Mouse (Mus musculus) neural tube, embryonic 14.5 days (tissue): ENCODE measurements at regions not wholly inside any gene's neighbourhood (a gene's known extent, or its start where the extent isn't known, plus 50 kb on each side); places are given as distances from the start of the nearest gene placed in this dataset.
A peak's percentile ranks its signal among the peaks of the same experiment; 100 is the strongest.

ENCODE experiments used
- ATAC-seq: fragments of 200-750 bp; cut with Nextera tagmentation; 2 replicates; pipeline ENCODE4 v1.8.0; 2017; ENCODE audit warnings: low read depth, mild to moderate bottlenecking, moderate TSS enrichment, moderate library complexity
- H3K27ac ChIP-seq: fragments of 300-500 bp; sonication (generic); 2 replicates; pipeline ENCODE4 v1.5.1; 2014; ENCODE audit warnings: low read depth, mild to moderate bottlenecking, control low read depth, low read length, moderate library complexity, mixed read lengths
- H3K27me3 ChIP-seq: fragments of 300-500 bp; sonication (generic); 2 replicates; pipeline ENCODE4 v1.6.1; 2014; ENCODE audit warnings: low read length; ENCODE audit not compliant: control insufficient read depth, insufficient read depth
- H3K36me3 ChIP-seq: fragments of 300-500 bp; sonication (generic); 2 replicates; pipeline ENCODE4 v1.6.1; 2014; ENCODE audit warnings: low read length, mixed read lengths; ENCODE audit not compliant: control insufficient read depth, insufficient read depth
- H3K4me1 ChIP-seq: fragments of 300-500 bp; sonication (generic); 2 replicates; pipeline ENCODE4 v1.6.1; 2014; ENCODE audit warnings: low read length; ENCODE audit not compliant: control insufficient read depth, insufficient read depth
- H3K4me2 ChIP-seq: fragments of 300-500 bp; sonication (generic); 2 replicates; pipeline ENCODE4 v1.6.1; 2014; ENCODE audit warnings: mild to moderate bottlenecking, low read depth, low read length, control low read depth
- H3K4me3 ChIP-seq: fragments of 300-500 bp; sonication (generic); 2 replicates; pipeline ENCODE4 v1.5.1; 2014; ENCODE audit warnings: low read depth, low read length, control low read depth, mixed read lengths
- H3K9ac ChIP-seq: fragments of 300-500 bp; sonication (generic); replicated peaks from 2 replicates; pipeline ENCODE4 v1.6.1; 2014; ENCODE audit warnings: low read depth, mild to moderate bottlenecking, control low read depth, low read length, mixed read lengths
- H3K9me3 ChIP-seq: fragments of 300-500 bp; sonication (generic); 2 replicates; pipeline ENCODE4 v1.6.1; 2016; ENCODE audit warnings: low read length; ENCODE audit not compliant: control insufficient read depth
- WGBS: fragments of 180-500 bp; shearing (Covaris S2); extraction: QIAGEN DNeasy Blood & Tissue Kit; methylation state at CpG from one replicate; pipeline ENCODE4 v1.1.7; 2014; 5-methylcytosine and 5-hydroxymethylcytosine counted together

- 93% methylated on average over 6 of the region's 6 CpGs for WGBS
- no peak overlapping the region for H3K27ac ChIP-seq
- H3K4me3 ChIP-seq: no peak overlapping the region
- no peaks in the 10 kb centered on the region for H3K27me3 ChIP-seq
- H3K4me1 ChIP-seq: peaks cover 14% of the 10 kb centered on the region
- H3K4me2 ChIP-seq: no peak overlapping the region
- H3K9ac ChIP-seq: no peak overlapping the region
- no peaks in the 10 kb centered on the region for H3K36me3 ChIP-seq
- ATAC-seq: no peak
- no peaks in the 10 kb centered on the region for H3K9me3 ChIP-seq
Observed at GRCm38 (mm10) chr8:87229182-87229581, 243.2 kb downstream of the Cbln1 start.

GRCm38 (mm10) chr8:87228777-87229176, 243.6 kb downstream of the Cbln1 start:
- H3K27me3 ChIP-seq: no peaks in the 10 kb centered on the region
- no peaks in the 10 kb centered on the region for H3K36me3 ChIP-seq
- H3K9ac ChIP-seq: no peak overlapping the region
- no peak overlapping the region for H3K4me3 ChIP-seq
- ATAC-seq: no peak
- 82% methylated on average over 6 of the region's 6 CpGs for WGBS
- no peak overlapping the region for H3K4me2 ChIP-seq
- H3K9me3 ChIP-seq: no peaks in the 10 kb centered on the region
- H3K27ac ChIP-seq: no peak overlapping the region
- peaks cover 9% of the 10 kb centered on the region for H3K4me1 ChIP-seq

GRCm38 (mm10) chr8:87225504-87226425, 246.6 kb downstream of the Cbln1 start:
- Histone ChIP-seq H3K27me3 (no peaks in the 10 kb centered on the region), H3K4me1 (0 out of 2 replicates have a peak, but pooled peaks cover 4% of the 10 kb centered on the region), H3K27ac (no peak overlapping the region), H3K9ac (no peak overlapping the region), H3K9me3 (no peaks in the 10 kb centered on the region), H3K4me3 (no peak overlapping the region), H3K4me2 (no peak overlapping the region), H3K36me3 (no peaks in the 10 kb centered on the region)
- ATAC-seq: peak; percentile 76; the same call in 1 of the 2 replicates
- WGBS: 61% methylated on average over 11 of the region's 11 CpGs

GRCm38 (mm10) chr8:87220581-87220980, 251.8 kb downstream of the Cbln1 start:
- no peaks in the 10 kb centered on the region for H3K9me3 ChIP-seq
- H3K9ac ChIP-seq: no peak overlapping the region
- H3K27ac ChIP-seq: no peak overlapping the region
- 79% methylated on average over 6 of the region's 6 CpGs for WGBS
- ATAC-seq: no peak
- peaks cover 3% of the 10 kb centered on the region; the same call in 1 of the 2 replicates for H3K4me1 ChIP-seq
- no peaks in the 10 kb centered on the region for H3K27me3 ChIP-seq
- H3K4me2 ChIP-seq: no peak overlapping the region
- no peaks in the 10 kb centered on the region for H3K36me3 ChIP-seq
- H3K4me3 ChIP-seq: no peak overlapping the region

- Histone ChIP-seq H3K9me3 (no peaks in the 10 kb centered on the region), H3K36me3 (no peaks in the 10 kb centered on the region), H3K4me2 (no peak overlapping the region), H3K4me1 (peaks cover 7% of the 10 kb centered on the region; the same call in 1 of the 2 replicates), H3K4me3 (no peak overlapping the region), H3K27me3 (no peaks in the 10 kb centered on the region), H3K27ac (no peak overlapping the region), H3K9ac (no peak overlapping the region)
- no peak for ATAC-seq
- 20% methylated on average over 6 of the region's 6 CpGs for WGBS
Observed at GRCm38 (mm10) chr8:87218956-87219482, 253.4 kb downstream of the Cbln1 start.

- Histone ChIP-seq H3K27me3 (no peaks in the 10 kb centered on the region), H3K9me3 (no peaks in the 10 kb centered on the region), H3K4me1 (peaks cover 7% of the 10 kb centered on the region; the same call in 1 of the 2 replicates), H3K4me2 (no peak overlapping the region), H3K36me3 (no peaks in the 10 kb centered on the region), H3K4me3 (no peak overlapping the region), H3K27ac (no peak overlapping the region), H3K9ac (no peak overlapping the region)
- WGBS: 47% methylated on average over 10 of the region's 10 CpGs
- no peak for ATAC-seq
Observed at GRCm38 (mm10) chr8:87214962-87215361, 257.4 kb downstream of the Cbln1 start.

GRCm38 (mm10) chr8:87210546-87210945, 261.9 kb downstream of the Cbln1 start:
- H3K36me3 ChIP-seq: no peaks in the 10 kb centered on the region
- H3K9ac ChIP-seq: no peak overlapping the region
- no peak overlapping the region for H3K4me3 ChIP-seq
- 45% methylated on average over 4 of the region's 4 CpGs for WGBS
- no peak overlapping the region for H3K27ac ChIP-seq
- H3K9me3 ChIP-seq: no peaks in the 10 kb centered on the region
- H3K27me3 ChIP-seq: no peaks in the 10 kb centered on the region
- H3K4me1 ChIP-seq: peaks cover 4% of the 10 kb centered on the region; the same call in 1 of the 2 replicates
- H3K4me2 ChIP-seq: no peak overlapping the region
- no peak for ATAC-seq

GRCm38 (mm10) chr8:87209295-87209694, 263.1 kb downstream of the Cbln1 start:
- Histone ChIP-seq H3K36me3 (no peaks in the 10 kb centered on the region), H3K27ac (no peak overlapping the region), H3K27me3 (no peaks in the 10 kb centered on the region), H3K9me3 (no peaks in the 10 kb centered on the region), H3K4me2 (no peak overlapping the region), H3K4me3 (no peak overlapping the region), H3K4me1 (no peaks in the 10 kb centered on the region), H3K9ac (no peak overlapping the region)
- ATAC-seq: peak; percentile 24; the same call in 1 of the 2 replicates
- WGBS: 66% methylated on average over 1 of the region's 1 CpGs

- no peak overlapping the region for H3K4me3 ChIP-seq
- H3K9me3 ChIP-seq: no peaks in the 10 kb centered on the region
- H3K36me3 ChIP-seq: no peaks in the 10 kb centered on the region
- no peak overlapping the region for H3K9ac ChIP-seq
- no peak overlapping the region for H3K4me2 ChIP-seq
- no peaks in the 10 kb centered on the region for H3K27me3 ChIP-seq
- H3K27ac ChIP-seq: no peak overlapping the region
- no peaks in the 10 kb centered on the region for H3K4me1 ChIP-seq
- ATAC-seq: no peak
Observed at GRCm38 (mm10) chr8:87208036-87208435, 264.4 kb downstream of the Cbln1 start.
